Mouse (Mus musculus): ENCODE results near the gene Cyp51. TPM values are rescaled to one million over a fixed set of nuclear protein-coding genes. Genes with fewer than 3 reads are reported as not detected.
A peak's percentile ranks its signal among the peaks of the same experiment; 100 is the strongest.
"Not testable (repeated sequence)": the region's sequence is repeated elsewhere in the genome, so short reads cannot be mapped to it uniquely, and the experiment has no call there.

The Cyp51 gene
- polyA plus RNA-seq (2014; fragmentation: Nextera tagmentation; extraction: Ambion mirVana): 30.6 and 35.2 TPM in 2 replicates

GRCm38 (mm10) chr5:4104341-4105040, at the start of gene Cyp51:
Gene Cyp51 (minus strand): TSS chr5:4104746.
- Histone ChIP-seq H3K27ac (replicated peaks in 1 of 2; ENCODE audit: control insufficient read depth in 1 of 2, insufficient read depth in 1 of 2, low read depth in 2 of 2, low read length in 2 of 2) (peak within 1 kb of the TSS; percentile 92 to 94), H3K4me1 (ENCODE audit: control insufficient read depth in 2 of 2, insufficient read depth in 2 of 2, low read length in 2 of 2) (peaks cover 0 to 8% of the 10 kb centered on the region in 2 experiments; a peak in 1 of 4 replicates), H3K36me3 (ENCODE audit: control insufficient read depth, insufficient read depth, low read length) (peaks cover 32% of the 10 kb centered on the region), H3K4me2 (ENCODE audit: low read length) (peak within 1 kb of the TSS; percentile 85), H3K9ac (ENCODE audit: low read length) (peak within 1 kb of the TSS; percentile 88), H3K9me3 (ENCODE audit: control insufficient read depth, low read length) (no peaks in the 10 kb centered on the region), H3K27me3 (ENCODE audit: control insufficient read depth, insufficient read depth, low read length) (no peaks in the 10 kb centered on the region), H3K4me3 (ENCODE audit: control insufficient read depth in 1 of 2, insufficient read depth in 1 of 2, low read depth in 1 of 2, low read length in 2 of 2) (peak within 1 kb of the TSS; percentile 58 to 95)
- WGBS: under 1% methylated on average over 53 of the region's 59 CpGs
- ATAC-seq (ENCODE audit: insufficient number of reproducible peaks, insufficient read depth, low FRiP score, low read depth): peak; percentile 97

GRCm38 (mm10) chr5:4112570-4113098, 8.1 kb upstream of the Cyp51 start:
- H3K4me2 ChIP-seq (ENCODE audit: low read length): no peak overlapping the region
- H3K36me3 ChIP-seq (ENCODE audit: control insufficient read depth, insufficient read depth, low read length): no peaks in the 10 kb centered on the region
- no peaks in the 10 kb centered on the region for H3K27me3 ChIP-seq (ENCODE audit: control insufficient read depth, insufficient read depth, low read length)
- no peak for ATAC-seq (ENCODE audit: insufficient number of reproducible peaks, insufficient read depth, low FRiP score, low read depth)
- H3K9me3 ChIP-seq (ENCODE audit: control insufficient read depth, low read length): no peaks in the 10 kb centered on the region
- H3K9ac ChIP-seq (ENCODE audit: low read length): no peak overlapping the region
- no peaks in the 10 kb centered on the region for H3K4me1 ChIP-seq (ENCODE audit: control insufficient read depth in 2 of 2, insufficient read depth in 2 of 2, low read length in 2 of 2)
- H3K4me3 ChIP-seq (ENCODE audit: control insufficient read depth in 1 of 2, insufficient read depth in 1 of 2, low read depth in 1 of 2, low read length in 2 of 2): no peak overlapping the region
- 87% methylated on average over 5 of the region's 5 CpGs for WGBS
- H3K27ac ChIP-seq (replicated peaks in 1 of 2; ENCODE audit: control insufficient read depth in 1 of 2, insufficient read depth in 1 of 2, low read depth in 2 of 2, low read length in 2 of 2): no peak overlapping the region

GRCm38 (mm10) chr5:4107056-4107455, 2.5 kb upstream of the Cyp51 start:
- H3K9ac ChIP-seq (ENCODE audit: low read length); H3K4me1 ChIP-seq (ENCODE audit: control insufficient read depth in 2 of 2, insufficient read depth in 2 of 2, low read length in 2 of 2); H3K9me3 ChIP-seq (ENCODE audit: control insufficient read depth, low read length); ATAC-seq (ENCODE audit: insufficient number of reproducible peaks, insufficient read depth, low FRiP score, low read depth); H3K36me3 ChIP-seq (ENCODE audit: control insufficient read depth, insufficient read depth, low read length); H3K4me3 ChIP-seq (ENCODE audit: control insufficient read depth in 1 of 2, insufficient read depth in 1 of 2, low read depth in 1 of 2, low read length in 2 of 2); H3K27ac ChIP-seq (replicated peaks in 1 of 2; ENCODE audit: control insufficient read depth in 1 of 2, insufficient read depth in 1 of 2, low read depth in 2 of 2, low read length in 2 of 2); H3K27me3 ChIP-seq (ENCODE audit: control insufficient read depth, insufficient read depth, low read length); H3K4me2 ChIP-seq (ENCODE audit: low read length): not testable (repeated sequence)
- 59% methylated on average over 7 of the region's 7 CpGs for WGBS

GRCm38 (mm10) chr5:4105651-4106186, 1.2 kb upstream of the Cyp51 start:
- H3K36me3 ChIP-seq (ENCODE audit: control insufficient read depth, insufficient read depth, low read length): peaks cover 20% of the 10 kb centered on the region
- no peaks in the 10 kb centered on the region for H3K9me3 ChIP-seq (ENCODE audit: control insufficient read depth, low read length)
- H3K4me2 ChIP-seq (ENCODE audit: low read length): no peak overlapping the region
- no peak overlapping the region for H3K27ac ChIP-seq (replicated peaks in 1 of 2; ENCODE audit: control insufficient read depth in 1 of 2, insufficient read depth in 1 of 2, low read depth in 2 of 2, low read length in 2 of 2)
- H3K9ac ChIP-seq (ENCODE audit: low read length): no peak overlapping the region
- peaks cover 0 to 8% of the 10 kb centered on the region in 2 experiments; a peak in 1 of 4 replicates for H3K4me1 ChIP-seq (ENCODE audit: control insufficient read depth in 2 of 2, insufficient read depth in 2 of 2, low read length in 2 of 2)
- 89% methylated on average over 2 of the region's 2 CpGs for WGBS
- no peaks in the 10 kb centered on the region for H3K27me3 ChIP-seq (ENCODE audit: control insufficient read depth, insufficient read depth, low read length)
- no peak for ATAC-seq (ENCODE audit: insufficient number of reproducible peaks, insufficient read depth, low FRiP score, low read depth)
- no peak overlapping the region for H3K4me3 ChIP-seq (ENCODE audit: control insufficient read depth in 1 of 2, insufficient read depth in 1 of 2, low read depth in 1 of 2, low read length in 2 of 2)

DNA sequence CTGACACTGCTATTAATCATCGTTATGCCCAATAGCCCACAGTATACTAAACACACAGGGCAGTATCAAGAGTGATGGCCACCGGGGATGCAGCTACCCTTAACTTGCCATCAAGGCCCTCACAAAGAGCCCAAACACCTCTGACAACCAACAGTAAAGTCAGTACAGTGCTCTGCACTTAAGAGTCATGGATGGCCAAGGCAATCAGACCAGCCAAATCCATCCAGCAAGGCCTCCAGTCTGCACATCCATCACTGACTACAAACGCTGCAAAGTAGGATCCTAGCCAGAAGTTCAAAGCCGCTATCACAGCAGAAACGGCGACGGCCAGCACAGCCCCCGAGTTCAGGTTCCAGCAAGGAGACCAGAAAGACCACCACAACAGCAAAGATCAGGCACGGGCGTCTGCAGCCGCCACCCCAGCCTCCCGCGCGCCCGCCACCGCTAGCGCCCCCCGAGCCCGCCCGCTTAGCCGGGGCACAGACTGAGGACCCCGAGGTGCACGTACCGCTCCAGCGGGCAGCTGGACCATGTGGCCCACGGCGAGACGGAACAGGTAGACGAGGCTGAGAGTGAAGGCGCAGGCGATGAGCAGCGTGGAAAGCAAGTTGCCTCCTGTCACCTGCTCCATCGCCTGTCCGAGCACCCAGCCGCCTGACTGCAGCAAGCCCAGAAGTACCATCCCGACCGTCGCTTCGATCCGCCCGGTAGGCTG, 763 bp downstream of the Cyp51 start:
- H3K4me3 ChIP-seq (ENCODE audit: control insufficient read depth in 1 of 2, insufficient read depth in 1 of 2, low read depth in 1 of 2, low read length in 2 of 2): peak overlapping the region; percentile 58 to 95
- H3K4me1 ChIP-seq (ENCODE audit: control insufficient read depth in 2 of 2, insufficient read depth in 2 of 2, low read length in 2 of 2): peaks cover 0 to 8% of the 10 kb centered on the region in 2 experiments; a peak in 1 of 4 replicates
- H3K9me3 ChIP-seq (ENCODE audit: control insufficient read depth, low read length): no peaks in the 10 kb centered on the region
- peak; percentile 45 for ATAC-seq (ENCODE audit: insufficient number of reproducible peaks, insufficient read depth, low FRiP score, low read depth)
- peak overlapping the region; percentile 85 for H3K4me2 ChIP-seq (ENCODE audit: low read length)
- peak overlapping the region; percentile 92 to 94 for H3K27ac ChIP-seq (replicated peaks in 1 of 2; ENCODE audit: control insufficient read depth in 1 of 2, insufficient read depth in 1 of 2, low read depth in 2 of 2, low read length in 2 of 2)
- 1% methylated on average over 41 of the region's 41 CpGs for WGBS
- peaks cover 39% of the 10 kb centered on the region for H3K36me3 ChIP-seq (ENCODE audit: control insufficient read depth, insufficient read depth, low read length)
- peak overlapping the region; percentile 88 for H3K9ac ChIP-seq (ENCODE audit: low read length)
- H3K27me3 ChIP-seq (ENCODE audit: control insufficient read depth, insufficient read depth, low read length): no peaks in the 10 kb centered on the region

- H3K9me3 ChIP-seq (ENCODE audit: control insufficient read depth, low read length): no peaks in the 10 kb centered on the region
- peaks cover 0 to 8% of the 10 kb centered on the region in 2 experiments; a peak in 1 of 4 replicates for H3K4me1 ChIP-seq (ENCODE audit: control insufficient read depth in 2 of 2, insufficient read depth in 2 of 2, low read length in 2 of 2)
- H3K9ac ChIP-seq (ENCODE audit: low read length): no peak overlapping the region
- no peaks in the 10 kb centered on the region for H3K27me3 ChIP-seq (ENCODE audit: control insufficient read depth, insufficient read depth, low read length)
- no peak for ATAC-seq (ENCODE audit: insufficient number of reproducible peaks, insufficient read depth, low FRiP score, low read depth)
- no peak overlapping the region for H3K4me2 ChIP-seq (ENCODE audit: low read length)
- peaks cover 41% of the 10 kb centered on the region for H3K36me3 ChIP-seq (ENCODE audit: control insufficient read depth, insufficient read depth, low read length)
- H3K4me3 ChIP-seq (ENCODE audit: control insufficient read depth in 1 of 2, insufficient read depth in 1 of 2, low read depth in 1 of 2, low read length in 2 of 2): no peak overlapping the region
- H3K27ac ChIP-seq (replicated peaks in 1 of 2; ENCODE audit: control insufficient read depth in 1 of 2, insufficient read depth in 1 of 2, low read depth in 2 of 2, low read length in 2 of 2): no peak overlapping the region
- WGBS: 90% methylated on average over 2 of the region's 2 CpGs
Measured at GRCm38 (mm10) chr5:4101770-4102169, 2.8 kb downstream of the Cyp51 start.

DNA sequence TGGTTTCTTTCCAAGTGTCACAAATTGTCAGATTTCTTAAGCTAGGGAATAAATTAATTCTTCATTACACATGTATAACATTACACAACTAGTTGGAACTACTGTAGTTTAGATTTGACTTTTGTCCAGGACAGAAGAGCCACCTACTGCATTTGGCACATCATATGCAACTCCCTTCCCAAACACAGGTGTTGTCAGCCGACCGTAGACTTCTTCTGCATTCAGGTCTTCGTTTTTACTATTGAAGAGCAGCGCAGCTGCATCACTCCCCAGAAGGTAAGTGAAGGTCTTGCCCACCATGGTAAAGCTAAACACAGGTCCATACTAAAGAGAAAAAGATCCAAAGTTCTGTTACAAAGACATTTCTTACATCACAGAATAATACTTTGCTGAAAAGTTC, 3.5 kb downstream of the Cyp51 start:
- H3K4me2 ChIP-seq (ENCODE audit: low read length): no peak overlapping the region
- H3K36me3 ChIP-seq (ENCODE audit: control insufficient read depth, insufficient read depth, low read length): peaks cover 41% of the 10 kb centered on the region
- no peak overlapping the region for H3K4me3 ChIP-seq (ENCODE audit: control insufficient read depth in 1 of 2, insufficient read depth in 1 of 2, low read depth in 1 of 2, low read length in 2 of 2)
- H3K9me3 ChIP-seq (ENCODE audit: control insufficient read depth, low read length): no peaks in the 10 kb centered on the region
- H3K9ac ChIP-seq (ENCODE audit: low read length): no peak overlapping the region
- WGBS: 94% methylated on average over 4 of the region's 4 CpGs
- peaks cover 0 to 8% of the 10 kb centered on the region in 2 experiments; a peak in 1 of 4 replicates for H3K4me1 ChIP-seq (ENCODE audit: control insufficient read depth in 2 of 2, insufficient read depth in 2 of 2, low read length in 2 of 2)
- ATAC-seq (ENCODE audit: insufficient number of reproducible peaks, insufficient read depth, low FRiP score, low read depth): no peak
- H3K27ac ChIP-seq (replicated peaks in 1 of 2; ENCODE audit: control insufficient read depth in 1 of 2, insufficient read depth in 1 of 2, low read depth in 2 of 2, low read length in 2 of 2): no peak overlapping the region
- H3K27me3 ChIP-seq (ENCODE audit: control insufficient read depth, insufficient read depth, low read length): no peaks in the 10 kb centered on the region
